Mouse (Mus musculus) urinary bladder, postnatal 10 days (tissue): ENCODE measurements around the gene Atp7b.

Experiments
- DNase-seq: peaks from one replicate; pipeline ENCODE4 v3.0.0; 2022; ENCODE audit warnings: low spot score

Atp7b gene

GRCm38 (mm10) chr8:22025241-22025640 lies 34.9 kb downstream of the Atp7b start:
- DNase-seq = no peak

- no peak for DNase-seq
These were observed 37.9 kb downstream of the Atp7b start for GRCm38 (mm10) chr8:22022244-22022643.

GRCm38 (mm10) chr8:22019498-22019897 lies 40.6 kb downstream of the Atp7b start:
- no peak for DNase-seq

- no peak for DNase-seq
These were observed 42.4 kb downstream of the Atp7b start for GRCm38 (mm10) chr8:22017731-22018130.

GRCm38 (mm10) chr8:22013034-22013707 lies 46.9 kb downstream of the Atp7b start:
- no peak for DNase-seq

- no peak for DNase-seq
These were observed 50.7 kb downstream of the Atp7b start for GRCm38 (mm10) chr8:22009403-22009802.

GRCm38 (mm10) chr8:22006423-22006822 lies 53.7 kb downstream of the Atp7b start:
- no peak for DNase-seq

- DNase-seq = no peak
These were observed 55.2 kb downstream of the Atp7b start for GRCm38 (mm10) chr8:22004750-22005522.

- DNase-seq = no peak
These were observed 64.9 kb downstream of the Atp7b start for GRCm38 (mm10) chr8:21995181-21995580.

GRCm38 (mm10) chr8:21992184-21992583 lies 67.9 kb downstream of the Atp7b start:
- no peak for DNase-seq

- no peak for DNase-seq
These were observed 78.3 kb downstream of the Atp7b start for GRCm38 (mm10) chr8:21981664-21982337.

GRCm38 (mm10) chr8:21978193-21978592 lies 81.9 kb downstream of the Atp7b start:
- no peak for DNase-seq

- no peak for DNase-seq
These were observed 90.6 kb downstream of the Atp7b start, which contains the start of gene Ccdc70 for GRCm38 (mm10) chr8:21969475-21969874. TSS of gene Ccdc70 (plus strand) at chr8:21969775.

- DNase-seq = no peak
These were observed 93.5 kb downstream of the Atp7b start for GRCm38 (mm10) chr8:21966646-21967045.

GRCm38 (mm10) chr8:21958414-21958813 lies 101.7 kb downstream of the Atp7b start, which contains the start of gene Fam90a1a:
TSS of gene Fam90a1a (plus strand) at chr8:21958714.
- DNase-seq = no peak

- DNase-seq = no peak
These were observed 103.8 kb downstream of the Atp7b start for GRCm38 (mm10) chr8:21956336-21956735.

- no peak for DNase-seq
These were observed 104.8 kb downstream of the Atp7b start for GRCm38 (mm10) chr8:21955321-21955720.

- DNase-seq = no peak
These were observed 112.6 kb downstream of the Atp7b start for GRCm38 (mm10) chr8:21947311-21948017.

GRCm38 (mm10) chr8:21946462-21946861 lies 113.6 kb downstream of the Atp7b start, which contains the start of gene Defb13:
TSS of gene Defb13 (plus strand) at chr8:21946762.
- DNase-seq = no peak
